Mouse (Mus musculus) cerebellum, adult 2 months (tissue): ENCODE measurements around the gene Drc7.

ENCODE experiments used
- CTCF ChIP-seq: fragments of 200-500 bp; IDR thresholded peaks from 2 replicates; pipeline ENCODE4 v1.5.1; 2011; ENCODE audit warnings: low read depth, mild to moderate bottlenecking, control low read depth, low read length, moderate library complexity, borderline replicate concordance; ENCODE audit not compliant: insufficient read depth
- POLR2A ChIP-seq: fragments of 200-500 bp; IDR thresholded peaks from 2 replicates; pipeline ENCODE4 v1.6.1; 2011; ENCODE audit warnings: low read length, control low read depth, borderline replicate concordance; ENCODE audit not compliant: insufficient read depth

DNA sequence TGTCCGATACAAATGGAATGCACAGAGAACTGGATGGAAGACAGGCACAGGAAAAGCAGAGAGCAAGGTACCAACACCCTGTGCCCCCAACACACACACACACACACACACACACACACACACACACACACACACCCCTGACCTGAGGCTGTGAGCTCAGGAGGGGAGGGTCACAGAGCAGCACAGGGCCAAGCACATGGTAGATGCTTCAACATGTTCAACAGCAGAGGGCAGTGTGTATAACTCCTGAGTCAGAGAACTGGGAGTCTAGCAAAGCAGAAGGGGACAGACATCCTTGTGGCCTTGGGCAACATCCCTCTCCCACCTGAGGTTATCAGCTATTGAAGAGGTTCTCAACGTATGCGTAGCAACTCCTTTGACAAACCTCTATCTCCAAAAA, 58.8 kb downstream of the Drc7 start:
- peak; percentile 58 for TF ChIP-seq CTCF
- no peak for TF ChIP-seq POLR2A
